Mouse (Mus musculus): ENCODE measurements around the gene Tnks2.

The Tnks2 gene

DNA sequence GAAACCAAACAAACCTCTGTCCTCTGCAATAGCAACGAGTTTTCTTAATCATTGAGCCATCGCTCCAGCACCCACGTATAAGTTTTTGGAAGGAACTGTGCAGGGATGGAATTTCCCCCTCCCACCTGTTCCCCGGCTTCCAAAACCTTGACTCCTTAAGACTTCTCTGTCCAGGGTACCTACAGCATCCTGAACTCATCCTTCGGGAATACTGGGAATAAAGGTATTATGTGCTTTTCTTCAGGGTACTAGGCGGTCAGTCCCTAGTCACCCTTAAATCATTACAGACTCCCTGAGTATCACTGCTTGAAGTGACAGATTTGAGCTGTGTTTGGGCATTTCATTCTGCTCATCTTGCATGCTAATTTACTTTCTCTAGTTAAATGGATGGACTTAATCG lies 69.3 kb downstream of the Tnks2 start:
- DNase-seq = no peak

DNA sequence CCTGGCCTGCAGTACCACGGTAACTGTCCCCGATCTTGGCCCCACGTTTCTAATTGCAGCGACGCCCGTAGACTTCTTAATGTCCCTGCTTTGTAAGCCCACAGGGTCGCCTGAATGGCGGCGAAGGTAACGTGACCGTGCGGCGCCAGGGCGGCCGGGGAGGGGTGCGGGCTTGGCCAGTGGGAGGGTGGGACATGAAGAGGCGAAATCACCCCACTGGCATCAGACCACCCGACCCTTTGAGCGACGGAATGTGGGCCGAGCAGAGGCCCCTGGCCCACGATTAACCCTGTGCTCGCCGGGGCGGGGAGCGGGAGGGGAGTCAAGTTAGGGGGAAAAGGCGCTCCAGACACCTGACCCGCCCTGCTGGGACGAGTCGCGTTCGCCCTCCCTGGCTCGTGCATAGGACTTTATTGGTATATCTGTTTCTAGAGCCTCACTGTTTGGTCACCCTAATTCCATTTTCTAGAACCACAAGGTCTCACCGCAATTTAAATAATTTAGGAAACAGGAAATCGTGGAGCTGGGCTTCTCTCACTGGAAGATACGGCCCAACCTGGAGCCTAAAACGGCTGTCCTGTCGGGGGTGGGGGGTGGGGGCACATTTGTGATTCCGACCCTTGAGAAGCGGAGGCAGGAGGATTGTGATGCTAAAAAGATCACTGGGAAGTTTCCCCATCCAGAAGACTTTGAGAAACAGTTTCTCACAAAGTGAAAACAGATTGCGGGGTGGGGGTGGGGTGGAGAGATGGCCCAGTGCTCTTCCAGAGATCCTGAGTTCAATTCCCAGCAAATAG lies 70.4 kb downstream of the Tnks2 start:
- DNase-seq = peak; percentile 57

DNA sequence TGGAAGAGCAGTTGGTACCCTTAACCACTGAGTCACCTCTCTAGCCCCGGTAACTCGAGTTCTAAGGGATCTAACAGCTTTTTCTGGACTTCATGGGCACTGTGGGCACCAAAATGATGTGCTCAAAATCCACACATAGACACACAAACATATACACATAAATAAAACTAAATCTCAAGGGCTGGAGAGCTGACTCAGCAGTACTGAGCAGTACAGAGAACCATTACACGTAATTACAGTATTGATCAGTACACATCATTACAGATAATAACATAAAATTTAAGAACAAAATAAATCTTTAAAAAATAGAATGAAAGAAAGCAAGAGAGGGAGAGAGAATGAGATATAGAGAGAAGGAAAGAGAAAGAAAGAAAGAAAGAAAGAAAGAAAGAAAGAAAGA lies 75.1 kb downstream of the Tnks2 start:
- no peak for DNase-seq

GRCm38 (mm10) chr19:36909676-36910292 lies 75.8 kb downstream of the Tnks2 start:
- peak; percentile 70 for DNase-seq

DNA sequence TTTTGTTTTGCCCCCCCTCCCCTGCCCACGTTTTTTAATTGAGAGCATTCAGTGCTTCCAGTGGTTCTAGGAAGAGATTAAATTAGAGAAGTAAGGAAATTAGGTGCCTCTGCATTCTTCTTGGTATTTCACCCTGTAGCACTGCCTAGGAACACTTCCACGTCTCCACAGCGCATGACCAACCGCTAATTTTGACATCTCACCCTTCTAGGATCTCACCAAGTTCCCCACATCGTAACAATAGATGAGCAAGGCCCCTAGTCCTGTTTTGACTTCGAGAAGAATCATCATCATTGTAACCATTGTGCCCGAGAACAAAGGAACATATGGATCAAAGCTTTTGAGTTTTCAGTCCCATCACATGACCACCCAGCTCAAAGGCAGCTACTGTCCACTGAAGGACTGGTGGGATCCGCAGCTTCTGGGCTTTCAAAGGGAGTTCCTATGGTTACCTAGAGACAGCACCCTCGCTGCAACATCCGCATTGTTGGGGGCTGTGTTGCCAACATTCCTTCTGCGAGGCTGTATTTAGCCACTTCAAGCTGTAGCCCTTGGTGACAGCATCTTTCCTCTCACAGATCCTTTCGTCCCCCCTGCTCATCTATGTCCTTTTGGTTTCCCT lies 76.5 kb downstream of the Tnks2 start:
- DNase-seq = peak; percentile 48

DNA sequence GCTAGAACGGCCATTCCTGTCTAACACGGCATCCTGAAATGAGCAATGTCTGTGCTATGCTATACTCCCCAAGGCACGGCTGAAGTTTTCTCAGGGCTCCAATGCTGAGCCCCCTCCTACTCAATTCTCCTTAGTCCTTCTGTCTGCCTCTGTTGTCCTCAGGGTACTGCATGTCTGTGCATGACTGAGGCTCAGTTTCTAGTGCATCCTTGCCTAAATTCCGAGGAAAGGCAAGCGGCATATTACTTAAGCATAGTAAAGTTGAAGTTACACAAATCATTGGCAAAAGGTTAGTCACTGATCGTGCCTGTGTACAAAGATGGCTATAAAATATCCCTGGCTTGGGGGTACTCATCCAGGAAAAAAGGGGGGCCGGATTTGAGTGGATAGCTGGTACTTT lies 79.0 kb downstream of the Tnks2 start:
- DNase-seq = no peak

- no peak for DNase-seq
These were observed 82.2 kb downstream of the Tnks2 start for GRCm38 (mm10) chr19:36916206-36916605.

DNA sequence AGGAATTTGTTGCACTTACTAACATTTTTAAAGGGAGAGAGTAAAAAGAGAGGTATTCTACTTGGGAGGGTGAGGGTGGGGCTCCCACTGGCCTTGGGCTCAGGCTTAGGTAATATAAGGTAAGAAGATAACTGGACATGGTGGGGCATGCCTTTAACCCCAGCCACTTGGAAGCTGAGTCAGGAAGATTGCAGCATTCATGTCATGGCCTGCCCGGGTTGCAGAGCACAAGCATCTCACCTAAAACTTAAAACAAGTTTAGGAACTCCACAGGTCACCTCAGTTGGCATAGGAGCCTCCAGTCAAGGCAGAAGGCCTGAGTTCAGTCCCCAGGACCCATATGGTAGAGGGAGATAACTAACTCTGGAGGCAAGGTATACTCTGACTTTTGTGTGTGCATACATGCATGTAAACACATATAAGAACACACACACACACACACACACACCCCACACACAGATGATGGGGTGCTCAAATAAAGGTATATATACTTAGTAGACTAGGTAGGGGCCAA lies 82.9 kb downstream of the Tnks2 start:
- no peak for DNase-seq

GRCm38 (mm10) chr19:36918441-36919301 lies 84.6 kb downstream of the Tnks2 start:
- peak; percentile 86 for DNase-seq

DNA sequence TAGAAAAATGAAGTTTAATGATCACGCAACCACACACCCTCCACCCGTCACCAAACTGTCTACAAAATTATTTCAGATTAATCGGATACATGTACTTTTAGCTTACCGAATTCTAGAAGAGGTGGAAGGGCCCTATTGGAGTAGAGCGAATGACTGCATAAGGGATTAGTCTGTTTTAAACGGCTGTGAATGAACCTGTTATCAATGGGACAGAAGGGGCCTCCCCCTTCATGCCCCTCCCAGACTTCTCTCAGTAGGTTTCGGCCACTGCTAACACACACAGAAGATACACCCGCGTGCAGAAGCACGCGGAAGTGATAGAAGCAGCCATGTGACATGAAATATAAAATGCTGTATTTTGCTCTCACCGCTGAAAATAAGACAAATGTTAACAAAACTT lies 85.4 kb downstream of the Tnks2 start, which contains the start of gene Fgfbp3:
Fgfbp3 (minus strand) TSS at position 150 of the 400 bp plus-strand sequence.
- no peak for DNase-seq

DNA sequence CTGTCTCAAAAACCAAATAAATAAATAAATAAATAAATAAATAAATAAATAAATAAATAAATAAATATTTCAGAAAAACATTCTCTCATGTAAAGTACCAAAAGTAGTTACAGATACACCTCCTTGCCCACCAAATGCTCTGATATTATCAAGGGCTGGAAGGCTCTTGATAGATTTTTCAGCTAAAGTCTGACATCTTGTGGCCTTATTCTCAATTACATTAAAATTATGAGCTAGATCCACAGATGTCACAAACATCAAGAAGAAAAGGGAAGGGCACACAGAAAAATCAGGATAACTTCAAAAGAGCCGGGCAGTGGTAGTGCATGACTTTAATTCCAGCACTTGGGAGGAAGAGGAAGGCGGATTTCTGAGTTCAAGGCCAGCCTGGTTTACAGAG lies 88.0 kb downstream of the Tnks2 start:
- DNase-seq = no peak

GRCm38 (mm10) chr19:36922936-36923335 lies 88.9 kb downstream of the Tnks2 start:
- no peak for DNase-seq

GRCm38 (mm10) chr19:36925671-36926552 lies 91.9 kb downstream of the Tnks2 start, which contains the start of gene Btaf1:
TSS of gene Btaf1 (plus strand) at chr19:36926079.
- peak; percentile 91 for DNase-seq

- no peak for DNase-seq
These were observed 92.7 kb downstream of the Tnks2 start for GRCm38 (mm10) chr19:36926553-36927236.

- no peak for DNase-seq
These were observed 93.8 kb downstream of the Tnks2 start for GRCm38 (mm10) chr19:36927800-36928361.

GRCm38 (mm10) chr19:36929816-36930215 lies 95.8 kb downstream of the Tnks2 start:
- no peak for DNase-seq

DNA sequence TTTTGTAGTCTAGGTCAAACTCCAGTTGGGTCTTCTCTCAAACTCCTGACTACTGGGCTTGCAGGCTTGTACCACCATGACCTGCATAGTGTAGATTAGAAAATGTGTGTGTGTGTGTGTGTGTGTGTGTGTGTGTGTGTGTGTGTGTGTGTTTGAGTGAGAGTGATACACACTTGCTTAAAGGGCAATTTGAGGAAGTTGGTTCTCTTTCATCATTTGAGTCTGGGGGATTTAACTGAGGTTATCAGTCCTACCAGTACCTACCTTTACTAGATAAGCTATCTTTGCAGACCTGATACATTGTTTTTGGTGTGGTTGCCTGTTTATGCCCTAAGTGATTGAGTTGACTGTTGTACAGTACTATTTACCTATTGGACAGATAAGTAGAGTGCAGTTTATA lies 98.1 kb downstream of the Tnks2 start:
- no peak for DNase-seq

DNA sequence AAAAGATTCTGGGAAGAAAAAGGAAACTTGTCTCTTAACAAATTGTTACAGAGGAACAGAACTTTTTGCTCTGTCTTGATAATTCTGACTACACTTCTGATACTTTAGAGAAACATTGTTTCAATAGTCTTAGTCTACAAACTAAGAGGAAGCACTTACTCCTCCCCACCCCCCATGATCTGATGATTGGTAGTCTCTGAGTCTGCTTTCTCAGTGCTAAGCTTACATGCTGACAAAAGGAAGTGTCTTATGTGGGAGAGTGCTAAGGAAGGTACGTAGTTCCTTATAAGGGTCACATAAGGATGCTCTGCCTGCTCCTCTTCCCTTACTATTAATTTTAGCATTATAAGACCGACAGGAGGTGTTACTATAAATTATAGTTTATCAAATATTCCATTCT lies 98.6 kb downstream of the Tnks2 start:
- DNase-seq = no peak

DNA sequence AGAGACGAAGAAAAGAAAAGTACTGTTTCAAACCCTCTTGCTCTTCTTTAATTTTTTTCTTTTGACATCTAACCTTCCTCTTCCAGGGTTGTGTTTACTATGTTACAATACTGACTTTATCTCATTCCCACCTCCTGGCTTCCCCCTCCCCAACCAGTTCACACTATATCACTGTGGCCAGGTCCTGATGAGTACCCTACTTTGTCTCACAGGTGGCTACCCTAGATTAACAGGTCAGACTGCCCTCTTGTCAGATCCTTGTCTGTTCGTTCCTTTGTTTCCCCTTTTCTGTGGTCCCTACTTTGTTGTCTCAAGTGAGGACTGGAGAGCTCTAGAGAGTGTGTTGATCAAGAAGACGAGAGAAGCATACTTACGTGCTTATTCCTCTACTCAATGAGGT lies 102.3 kb downstream of the Tnks2 start:
- DNase-seq = no peak

GRCm38 (mm10) chr19:36938008-36938407 lies 104.0 kb downstream of the Tnks2 start:
- no peak for DNase-seq

DNA sequence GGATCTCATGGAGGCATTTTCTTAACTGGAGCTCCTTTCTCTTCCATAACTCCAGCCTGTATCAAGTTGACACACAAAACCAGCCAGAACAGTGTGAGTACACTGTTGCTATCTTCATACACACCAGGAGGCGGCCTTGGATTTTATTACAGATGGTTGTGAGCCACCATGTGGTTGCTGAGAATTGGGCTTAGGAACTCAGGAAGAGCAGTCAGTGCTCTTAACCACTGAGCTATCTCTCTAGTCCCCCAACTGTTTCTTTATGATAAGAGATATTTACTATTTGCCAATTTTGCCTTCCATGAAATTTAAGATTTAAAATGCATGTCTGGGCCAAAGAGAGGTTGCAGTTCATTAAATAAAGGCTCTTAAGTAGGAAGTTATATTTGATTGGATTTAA lies 106.0 kb downstream of the Tnks2 start:
- no peak for DNase-seq

All from right cerebral cortex, postnatal 14 days (tissue).